Mouse (Mus musculus): ENCODE results near the gene Rnls. TPM values are rescaled to one million over a fixed set of nuclear protein-coding genes. Genes with fewer than 3 reads are reported as not detected.
A peak's percentile ranks its signal among the peaks of the same experiment; 100 is the strongest.
"Not testable (repeated sequence)": the region's sequence is repeated elsewhere in the genome, so short reads cannot be mapped to it uniquely, and the experiment has no call there.

Rnls gene
- total RNA-seq (2021) = 1 to 10 TPM; 7.9 to 9.1 TPM
- long read RNA-seq, experiment 1, transcript Rnls-201 (7 exons, 1,597 nt) = major isoform, 14 of 19 reads
- long read RNA-seq, experiment 1, partial matches to known transcripts = 1 of 19 reads
- long read RNA-seq, experiment 1, other reads (novel, unspliced or antisense) = 1 of 19 reads
- long read RNA-seq, experiment 2, transcript Rnls-201 (7 exons, 1,597 nt) = major isoform, 18 of 24 reads
- long read RNA-seq, experiment 2, partial matches to known transcripts = 1 of 24 reads
- long read RNA-seq, experiment 2, other reads (novel, unspliced or antisense) = 4 of 24 reads

- DNase-seq = peak; percentile 85
These were observed at the start of gene Rnls for GRCm38 (mm10) chr19:33391651-33392382. Gene Rnls, minus strand, starts transcription at chr19:33392295.

- DNase-seq = no peak
These were observed 37.4 kb upstream of the Rnls start for GRCm38 (mm10) chr19:33429457-33429856.

- DNase-seq = not testable (repeated sequence)
These were observed 27.3 kb upstream of the Rnls start for GRCm38 (mm10) chr19:33419368-33419767.

- no peak for DNase-seq
These were observed 11.3 kb downstream of the Rnls start for GRCm38 (mm10) chr19:33380825-33381224.

- no peak for DNase-seq
These were observed 11.7 kb downstream of the Rnls start for GRCm38 (mm10) chr19:33380386-33380785.

- no peak for DNase-seq
These were observed 23.3 kb downstream of the Rnls start for GRCm38 (mm10) chr19:33368808-33369207.

GRCm38 (mm10) chr19:33366661-33367060 is 25.4 kb downstream of the Rnls start:
- peak; percentile 15 for DNase-seq

- DNase-seq = no peak
These were observed 35.1 kb downstream of the Rnls start for GRCm38 (mm10) chr19:33357019-33357418.

GRCm38 (mm10) chr19:33340119-33340518 is 52.0 kb downstream of the Rnls start:
- no peak for DNase-seq

- DNase-seq = no peak
These were observed 65.1 kb downstream of the Rnls start for GRCm38 (mm10) chr19:33326706-33327641.

- no peak for DNase-seq
These were observed 73.3 kb downstream of the Rnls start for GRCm38 (mm10) chr19:33318785-33319184.

- no peak for DNase-seq
These were observed 75.0 kb downstream of the Rnls start for GRCm38 (mm10) chr19:33317130-33317529.

- DNase-seq = no peak
These were observed 92.3 kb downstream of the Rnls start for GRCm38 (mm10) chr19:33299726-33300292.

GRCm38 (mm10) chr19:33296338-33296737 is 95.8 kb downstream of the Rnls start:
- no peak for DNase-seq

GRCm38 (mm10) chr19:33282985-33283384 is 109.1 kb downstream of the Rnls start:
- no peak for DNase-seq

GRCm38 (mm10) chr19:33276421-33276820 is 115.7 kb downstream of the Rnls start:
- no peak for DNase-seq

- no peak for DNase-seq
These were observed 118.4 kb downstream of the Rnls start for GRCm38 (mm10) chr19:33273676-33274075.

- no peak for DNase-seq
These were observed 120.5 kb downstream of the Rnls start for GRCm38 (mm10) chr19:33271571-33271970.

GRCm38 (mm10) chr19:33270231-33270630 is 121.9 kb downstream of the Rnls start:
- DNase-seq = no peak

GRCm38 (mm10) chr19:33268044-33268443 is 124.1 kb downstream of the Rnls start:
- no peak for DNase-seq

- no peak for DNase-seq
These were observed 126.8 kb downstream of the Rnls start for GRCm38 (mm10) chr19:33265245-33265644.

Data from gastrocnemius, postnatal 25 days (tissue).